Mouse (Mus musculus): ENCODE data around the gene Wdr5. TPM values are rescaled to one million over a fixed set of nuclear protein-coding genes. Genes with fewer than 3 reads are reported as not detected.

Wdr5 gene
- total and polyA plus RNA-seq, 3 experiments: 30.5 to 52.5 (median 30.5) TPM

Other genes with a start within 250 kb of the Wdr5 start
- 10 to 100 TPM; 20.1 to 27.6 TPM for gene Vav2, start 88.1 kb upstream of the Wdr5 start, total RNA-seq (2021)
- gene Vav2, start 88.1 kb upstream of the Wdr5 start, polyA plus RNA-seq (2012; rRNA removed): 29.7 and 30.9 TPM in 2 replicates
- 10 to 100 TPM in 1 of 2 experiments, 1 to 10 TPM in 1; 6.2 to 17.2 TPM for gene Brd3os, start 72.8 kb upstream of the Wdr5 start, total RNA-seq (2021)
- gene Brd3os, start 72.8 kb upstream of the Wdr5 start, polyA plus RNA-seq (2012; rRNA removed): 46.0 and 60.2 TPM in 2 replicates
- 10 to 100 TPM; 56.9 to 61.6 TPM for gene Brd3, start 7.5 kb upstream of the Wdr5 start, total RNA-seq (2021)
- gene Brd3, start 7.5 kb upstream of the Wdr5 start, polyA plus RNA-seq (2012; rRNA removed): 59.3 and 60.1 TPM in 2 replicates
- gene Rxra, start 161.3 kb downstream of the Wdr5 start, total RNA-seq (2021): 10 to 100 TPM; 59.4 to 71.6 TPM
- gene Rxra, start 161.3 kb downstream of the Wdr5 start, polyA plus RNA-seq (2012; rRNA removed): 84.5 and 90.5 TPM in 2 replicates